Mouse (Mus musculus) liver, adult 2 months (tissue): ENCODE measurements around the gene Emilin2. TPM values are rescaled to one million over a fixed set of nuclear protein-coding genes. Genes with fewer than 3 reads are reported as not detected.

Source experiments
- DNase-seq: peaks from one replicate; pipeline ENCODE4 v3.0.0-alpha.2; 2011; ENCODE audit warnings: low read depth, low spot score; ENCODE audit errors: extremely low read depth
- H3K27ac ChIP-seq: fragments of 200-500 bp; replicated peaks from 2 replicates; pipeline ENCODE4 v1.5.1; 2012; ENCODE audit warnings: low read depth, mild to moderate bottlenecking, control low read depth, inconsistent platforms, low read length; ENCODE audit not compliant: insufficient read depth
- H3K27me3 ChIP-seq: fragments of 200-500 bp; 2 replicates; pipeline ENCODE4 v1.6.1; 2012; ENCODE audit warnings: mild to moderate bottlenecking, moderate library complexity, low read length, inconsistent platforms; ENCODE audit not compliant: control insufficient read depth, insufficient read depth
- H3K36me3 ChIP-seq: fragments of 200-500 bp; 2 replicates; pipeline ENCODE4 v1.6.1; 2012; ENCODE audit warnings: low read length, inconsistent platforms; ENCODE audit not compliant: control insufficient read depth, insufficient read depth
- H3K4me1 ChIP-seq: fragments of 200-500 bp; 2 replicates; pipeline ENCODE4 v1.6.1; 2011; ENCODE audit warnings: low read length; ENCODE audit not compliant: control insufficient read depth, insufficient read depth
- H3K4me3 ChIP-seq: fragments of 200-500 bp; 2 replicates; pipeline ENCODE4 v1.5.1; 2011; ENCODE audit warnings: low read depth, mild to moderate bottlenecking, control low read depth, low read length, moderate library complexity; ENCODE audit not compliant: insufficient read depth
- H3K79me2 ChIP-seq: fragments of 200-500 bp; 2 replicates; pipeline ENCODE4 v1.6.1; 2012; ENCODE audit warnings: inconsistent platforms, mild to moderate bottlenecking, low read length, moderate library complexity; ENCODE audit not compliant: control insufficient read depth, insufficient read depth
- H3K9ac ChIP-seq: fragments of 200-500 bp; 2 replicates; pipeline ENCODE4 v1.6.1; 2012; ENCODE audit warnings: low read depth, mild to moderate bottlenecking, control low read depth, inconsistent platforms, low read length
- CTCF ChIP-seq: fragments of 200-500 bp; IDR thresholded peaks from 2 replicates; pipeline ENCODE4 v1.5.1; 2011; ENCODE audit warnings: low read depth, low read length, control low read depth
- POLR2A ChIP-seq: fragments of 200-500 bp; IDR thresholded peaks from 2 replicates; pipeline ENCODE4 v1.6.1; 2011; ENCODE audit warnings: low read length, control low read depth; ENCODE audit not compliant: insufficient read depth; ENCODE audit errors: extremely low read depth
- WGBS: fragments of 180-500 bp; shearing (Covaris S2); methylation state at CpG from one replicate; pipeline ENCODE4 v1.1.7; 2018; 5-methylcytosine and 5-hydroxymethylcytosine counted together
- polyA plus RNA-seq: library from polyadenylated mRNA; depleted of rRNA; stranded (reverse); fragments of >200 nt; gene quantifications from 2 replicates; pipeline ENCODE4 v1.2.3, GENCODE M21; 2012
- total RNA-seq: library from RNA; depleted of rRNA; stranded (reverse); fragments of >200 nt; gene quantifications from 2 replicates; pipeline ENCODE4 v1.2.3, GENCODE M21; 2014

The Emilin2 gene
- total and polyA plus RNA-seq, 2 experiments = 1.1 to 1.7 TPM

- Histone ChIP-seq H3K4me1 (peaks cover 52% of the 10 kb centered on the region), H3K36me3 (peaks cover 59% of the 10 kb centered on the region), H3K27ac (peak overlapping the region; percentile 6), H3K27me3 (no peaks in the 10 kb centered on the region), H3K9ac (peak overlapping the region; percentile 4), H3K4me3 (no peak overlapping the region), H3K79me2 (peaks cover 44% of the 10 kb centered on the region)
- no peak for TF ChIP-seq POLR2A
- no peak for TF ChIP-seq CTCF
- 51% methylated on average over 17 of the region's 17 CpGs for WGBS
- DNase-seq = peak; percentile 54
Observed at GRCm38 (mm10) chr17:71214514-71215240, 97.1 kb downstream of the Emilin2 start.

GRCm38 (mm10) chr17:71213666-71214065 lies 98.1 kb downstream of the Emilin2 start:
- 59% methylated on average over 1 of the region's 1 CpGs for WGBS
- DNase-seq = peak; percentile 62
- Histone ChIP-seq H3K79me2 (peaks cover 40% of the 10 kb centered on the region), H3K4me3 (no peak overlapping the region), H3K4me1 (peaks cover 51% of the 10 kb centered on the region), H3K27me3 (no peaks in the 10 kb centered on the region), H3K27ac (no peak overlapping the region), H3K9ac (0 out of 2 replicates have a peak overlapping the region, but pooled peaks have one; percentile 31), H3K36me3 (peaks cover 50% of the 10 kb centered on the region)
- TF ChIP-seq POLR2A (no peak), CTCF (no peak)

- 0 out of 2 replicates have a peak overlapping the region, but pooled peaks have one; percentile 41 for H3K9ac ChIP-seq
- TF ChIP-seq CTCF (no peak), POLR2A (no peak)
- H3K79me2 ChIP-seq = peaks cover 42% of the 10 kb centered on the region
- peaks cover 46% of the 10 kb centered on the region for H3K36me3 ChIP-seq
- no peak overlapping the region for H3K4me3 ChIP-seq
- no peak for DNase-seq
- 57% methylated on average over 6 of the region's 6 CpGs for WGBS
- H3K4me1 ChIP-seq = peaks cover 49% of the 10 kb centered on the region
- no peaks in the 10 kb centered on the region for H3K27me3 ChIP-seq
- H3K27ac ChIP-seq = no peak overlapping the region
Observed at GRCm38 (mm10) chr17:71211962-71212646, 99.7 kb downstream of the Emilin2 start.

GRCm38 (mm10) chr17:71209936-71210335 lies 101.8 kb downstream of the Emilin2 start:
- peaks cover 45% of the 10 kb centered on the region for H3K79me2 ChIP-seq
- peaks cover 28% of the 10 kb centered on the region for H3K36me3 ChIP-seq
- WGBS = 49% methylated on average over 3 of the region's 3 CpGs
- peak overlapping the region; percentile 30; the same call in 1 of the 2 replicates for H3K27ac ChIP-seq
- no peak overlapping the region for H3K9ac ChIP-seq
- no peak overlapping the region for H3K4me3 ChIP-seq
- TF ChIP-seq POLR2A (no peak), CTCF (no peak)
- no peaks in the 10 kb centered on the region for H3K27me3 ChIP-seq
- no peak for DNase-seq
- peaks cover 38% of the 10 kb centered on the region for H3K4me1 ChIP-seq

GRCm38 (mm10) chr17:71208921-71209320 lies 102.9 kb downstream of the Emilin2 start:
- H3K36me3 ChIP-seq = peaks cover 21% of the 10 kb centered on the region
- peaks cover 36% of the 10 kb centered on the region for H3K79me2 ChIP-seq
- H3K9ac ChIP-seq = no peak overlapping the region
- peak; percentile 90 for DNase-seq
- H3K4me1 ChIP-seq = peaks cover 29% of the 10 kb centered on the region
- 61% methylated on average over 1 of the region's 1 CpGs for WGBS
- no peak for TF ChIP-seq POLR2A
- TF ChIP-seq CTCF = no peak
- H3K4me3 ChIP-seq = no peak overlapping the region
- no peak overlapping the region for H3K27ac ChIP-seq
- H3K27me3 ChIP-seq = no peaks in the 10 kb centered on the region
